ENCODE assay signal across 22 mouse cellular contexts in the genomic region with DNA sequence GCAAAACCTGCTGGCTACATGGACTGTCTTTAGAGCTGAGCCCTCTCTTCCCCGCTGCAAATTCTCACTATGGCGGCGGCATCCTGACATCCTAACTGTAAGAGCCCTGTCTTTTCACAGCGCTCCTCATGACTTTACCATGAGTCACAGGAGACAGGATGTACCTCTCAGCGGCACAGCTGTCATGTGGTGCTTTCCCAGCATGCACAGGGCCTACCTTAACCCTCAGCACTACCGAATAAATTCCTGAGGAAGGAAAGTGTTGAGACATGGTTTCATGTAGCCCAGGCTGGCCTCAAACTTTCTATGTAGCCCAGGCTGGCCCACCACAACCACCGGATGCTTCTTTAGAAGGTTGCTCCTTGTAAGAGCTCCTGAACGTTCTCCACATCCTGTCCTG.
"Had no signal": no experiment of that assay in that cellular context is flagged by ENCODE, and none has a peak within 500 bp of the region (broad histone marks: within the 10 kb centered on the region; RNA-seq: fewer than 3 reads in every experiment).

No protein-coding gene starts in this region.

- H3K9ac ChIP-seq: liver, postnatal 0 days; lung, embryonic 15.5 days; midbrain, embryonic 12.5 days; neural tube, embryonic 13.5 days; neural tube, embryonic 15.5 days had no signal

- H3K27ac ChIP-seq: lung, embryonic 15.5 days; macrophage; midbrain, embryonic 12.5 days; neural tube, embryonic 13.5 days; neural tube, embryonic 15.5 days had no signal

- H3K4me3 ChIP-seq: lung, embryonic 15.5 days; megakaryocyte, embryonic 14.5 days; midbrain, embryonic 12.5 days; myocyte; neural tube, embryonic 13.5 days; neural tube, embryonic 15.5 days had no signal

- H3K9me3 ChIP-seq: lung, embryonic 15.5 days; megakaryocyte, embryonic 14.5 days; midbrain, embryonic 12.5 days; neural tube, embryonic 13.5 days; neural tube, embryonic 15.5 days had no signal

- H3K4me1 ChIP-seq: lung, embryonic 15.5 days; midbrain, embryonic 12.5 days; neural tube, embryonic 13.5 days; neural tube, embryonic 15.5 days had no signal

- H3K27me3 ChIP-seq: lung, embryonic 15.5 days; megakaryocyte, embryonic 14.5 days; midbrain, embryonic 12.5 days; neural tube, embryonic 13.5 days; neural tube, embryonic 15.5 days had no signal

- ATAC-seq: liver, postnatal 0 days; lung, postnatal 0 days; midbrain, embryonic 16.5 days had no signal

- H3K4me2 ChIP-seq: lung, embryonic 15.5 days; midbrain, embryonic 12.5 days; neural tube, embryonic 13.5 days; neural tube, embryonic 15.5 days had no signal

- DNase-seq: liver, postnatal 0 days; lung, adult 2 months; lung, postnatal 14 days; lung, postnatal 36 days; midbrain, embryonic 14.5 days; retina, postnatal 1 day; right cerebral cortex, adult 18-20 months; right cerebral cortex, postnatal 25 days; right cerebral cortex, postnatal 4 days; spleen, adult 18-20 months; thymus, adult 18-20 months; thymus, postnatal 14 days; thymus, postnatal 36 days had no signal
